Mouse (Mus musculus) adrenal gland, adult 2 months (tissue): ENCODE measurements at regions not wholly inside any gene's neighbourhood (a gene's known extent, or its start where the extent isn't known, plus 50 kb on each side); places are given as distances from the start of the nearest gene placed in this dataset.

Experiments used
- DNase-seq: peaks from one replicate; pipeline ENCODE4 v3.0.0; 2021

DNA sequence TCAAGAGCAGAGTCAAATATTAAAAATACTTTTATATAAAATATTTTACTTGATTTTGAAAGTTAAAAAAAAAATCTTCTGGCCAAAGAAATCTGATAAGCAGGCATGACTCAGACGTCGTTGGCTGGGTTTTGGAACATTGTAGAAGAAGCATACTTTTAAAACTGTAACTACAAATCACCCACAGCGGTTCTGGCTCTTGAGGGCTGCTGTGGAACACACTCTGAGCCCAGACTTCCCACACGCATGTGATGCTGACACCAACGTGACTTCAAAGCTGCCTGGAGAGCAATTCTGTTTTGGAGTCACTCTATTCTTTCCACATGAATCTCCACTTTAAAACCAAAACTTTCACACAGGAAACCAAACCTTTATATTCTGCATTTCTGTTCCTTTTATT lies 1649.2 kb downstream of the Efnb2 start:
- DNase-seq, result no peak

DNA sequence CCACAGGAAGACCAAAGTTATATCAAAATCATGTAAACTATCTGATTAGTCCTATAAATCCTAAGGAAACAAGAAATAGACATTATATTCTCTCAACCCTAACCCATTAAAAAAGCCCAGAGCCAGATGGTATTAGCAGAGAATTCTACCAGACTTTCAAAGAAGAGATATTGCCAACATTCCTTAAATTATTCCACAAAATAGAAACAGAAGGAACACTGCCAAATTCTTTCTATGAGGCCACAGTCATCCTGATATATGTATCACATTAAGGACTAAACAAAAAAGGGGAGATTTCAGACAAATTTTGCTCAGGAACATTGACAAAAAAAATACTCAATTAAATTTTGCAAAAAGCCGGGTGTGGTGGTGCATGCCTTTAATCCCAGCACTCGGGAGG lies 1669.5 kb downstream of the Efnb2 start:
- DNase-seq, result no peak

DNA sequence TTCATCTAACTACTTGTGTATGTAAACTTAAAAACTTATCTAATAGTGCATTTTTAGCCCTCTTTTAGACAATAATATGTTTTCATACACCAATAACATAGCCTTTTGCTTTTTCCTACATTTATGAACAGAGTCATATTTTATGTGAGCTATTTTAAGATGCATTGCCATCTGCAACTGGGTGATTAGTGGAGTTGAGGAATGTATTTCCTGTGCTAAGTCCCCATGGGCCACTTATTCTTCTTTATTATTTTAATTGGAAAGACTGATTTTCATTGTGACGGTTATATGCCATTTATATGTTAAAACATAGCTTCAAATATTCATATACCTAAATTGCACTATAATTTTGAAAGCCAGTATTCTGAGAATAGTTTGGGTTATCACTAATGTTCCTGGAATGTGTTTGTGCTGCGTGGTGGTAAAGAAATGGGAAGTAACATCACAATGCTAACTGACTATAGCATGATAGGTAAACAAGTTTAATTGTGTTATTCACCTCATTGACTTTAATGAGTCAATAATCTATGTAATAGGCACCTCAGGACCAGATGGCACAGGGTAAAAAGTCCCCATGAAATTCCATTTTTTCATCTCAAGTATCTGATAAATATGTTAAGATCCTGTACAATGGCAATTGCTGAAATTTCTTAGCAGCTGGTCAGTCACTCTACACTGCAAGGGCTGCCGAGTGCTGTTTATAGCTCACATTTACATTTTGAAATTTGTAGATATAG lies 1671.5 kb downstream of the Efnb2 start:
- DNase-seq, result no peak

DNA sequence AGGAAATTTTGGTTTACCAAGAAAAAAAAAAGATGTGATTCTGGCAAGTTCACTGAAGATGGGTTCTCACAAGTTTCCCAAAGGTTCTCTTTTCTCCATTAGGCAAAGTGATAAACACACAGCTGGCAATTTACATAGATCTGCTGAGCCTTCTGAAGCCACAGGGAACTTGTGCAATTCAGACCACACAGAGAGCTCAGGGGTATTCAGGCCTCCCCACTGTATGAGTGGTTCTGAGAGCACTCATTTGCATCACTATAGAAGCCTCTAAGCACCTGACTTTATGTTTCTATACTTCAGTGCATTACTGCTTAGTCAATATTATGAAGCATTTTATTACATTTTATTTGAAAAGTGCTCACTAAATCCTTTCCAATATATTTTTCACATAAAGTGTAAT lies 1687.1 kb downstream of the Efnb2 start:
- DNase-seq, result no peak

DNA sequence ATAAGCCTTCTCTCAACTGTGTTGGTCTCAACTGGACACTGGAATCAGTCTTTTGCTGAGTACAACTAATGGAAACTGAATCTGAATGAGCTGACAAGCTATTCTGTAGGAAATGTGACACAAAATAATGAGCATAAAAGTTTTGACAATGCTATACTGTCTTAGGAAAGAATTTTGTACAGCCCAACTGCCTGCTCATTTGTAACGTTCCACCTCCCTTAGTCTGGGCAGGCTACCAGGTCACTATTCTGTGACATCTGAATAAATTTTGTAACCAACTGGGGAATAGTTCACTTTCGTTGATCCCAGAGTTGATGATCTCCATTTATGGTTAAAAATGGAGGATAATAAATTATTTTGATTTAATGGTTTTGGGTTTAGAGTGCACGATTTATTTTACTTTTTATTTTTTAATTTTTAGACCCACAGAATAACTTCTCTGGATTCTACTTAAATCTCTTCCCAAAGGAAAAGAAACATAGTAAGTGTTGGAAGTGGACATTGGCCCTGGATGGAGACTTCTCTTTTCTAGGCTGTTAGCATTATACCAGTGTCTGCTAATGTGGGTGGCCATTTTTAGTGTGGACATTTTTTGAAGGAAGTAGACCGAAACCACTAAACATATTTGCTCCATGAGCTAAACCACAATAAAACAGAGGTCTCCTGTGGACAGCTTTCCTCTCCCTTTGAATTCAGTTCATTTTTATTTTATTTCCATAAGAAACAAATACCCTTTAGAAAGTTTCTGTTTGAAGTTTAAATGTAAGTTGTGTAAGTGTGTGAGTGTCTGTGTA lies 1697.8 kb downstream of the Efnb2 start:
- no peak for DNase-seq

DNA sequence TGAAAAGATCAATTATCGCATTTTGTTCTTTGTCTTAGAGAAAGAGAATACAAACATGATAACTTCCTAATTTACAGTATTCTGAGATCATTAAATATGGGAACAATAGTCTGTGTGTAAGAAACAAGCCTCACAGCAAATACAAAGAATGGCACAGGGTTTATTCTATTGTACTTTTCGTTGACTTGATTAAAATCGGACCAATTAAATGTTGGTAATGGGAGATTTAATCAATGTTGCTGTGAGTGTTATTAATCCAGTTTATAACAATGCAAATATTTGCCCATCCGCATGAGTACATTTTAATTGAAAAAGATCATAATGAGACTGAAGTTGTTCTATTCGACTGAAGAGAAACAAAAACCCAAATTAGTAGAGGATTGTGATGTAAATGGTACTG lies 1703.0 kb downstream of the Efnb2 start:
- no peak for DNase-seq

DNA sequence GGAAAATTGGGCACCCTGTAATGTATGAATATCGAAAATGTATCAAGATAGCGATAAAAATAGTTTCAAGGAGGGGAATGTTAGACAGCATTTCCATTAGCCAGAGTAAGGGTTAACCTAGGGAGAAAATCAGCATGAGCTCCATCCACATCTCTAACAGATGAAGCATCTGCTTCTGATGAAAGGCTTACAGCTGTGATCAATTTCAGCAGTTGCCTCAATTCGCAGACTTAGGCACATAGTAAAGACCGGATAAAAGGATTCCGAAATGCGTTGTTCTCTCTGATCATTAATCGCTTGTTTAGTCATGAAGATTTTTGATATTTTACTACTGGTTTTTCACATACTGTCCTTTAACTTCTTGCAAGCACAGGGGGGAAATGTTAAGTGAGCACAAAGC lies 1706.8 kb downstream of the Efnb2 start:
- no peak for DNase-seq

DNA sequence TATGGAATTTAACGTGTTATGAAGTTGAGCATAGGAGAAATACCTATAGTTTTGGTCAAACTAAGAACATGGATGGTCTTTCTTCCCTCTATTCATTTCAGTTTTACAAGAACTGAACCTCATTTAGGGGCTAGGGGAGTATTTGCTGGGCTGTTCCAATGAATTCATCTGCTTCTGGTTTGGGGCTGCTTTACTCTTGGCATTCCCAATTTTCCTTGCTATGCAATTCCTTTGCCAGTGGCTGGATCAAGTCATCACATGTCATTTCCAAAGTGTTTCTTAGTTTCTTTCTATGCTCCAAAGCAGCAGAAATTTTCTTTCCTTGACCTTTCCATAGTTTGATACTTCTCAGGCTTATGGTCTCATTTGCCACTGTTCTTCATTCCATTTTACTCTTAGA lies 1738.6 kb downstream of the Efnb2 start:
- no peak for DNase-seq

DNA sequence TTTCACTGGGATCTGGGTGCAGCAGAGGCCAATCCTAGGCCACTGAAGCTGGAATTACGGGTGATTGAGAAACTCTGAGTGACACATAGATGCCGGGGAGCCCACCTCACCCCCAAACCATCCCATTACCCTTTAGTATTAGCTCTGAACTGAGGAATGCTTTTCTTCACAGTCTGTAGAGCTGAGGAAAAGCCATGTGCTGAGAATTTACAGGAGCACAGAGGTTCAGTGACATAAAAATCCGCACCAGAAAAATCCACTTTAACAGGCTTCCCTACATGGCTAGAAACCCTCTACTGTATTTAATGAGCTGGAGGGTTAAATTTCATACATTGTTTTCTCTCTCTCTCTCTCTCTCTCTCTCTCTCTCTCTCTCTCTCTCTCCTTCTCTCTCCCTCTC lies 1753.4 kb downstream of the Efnb2 start:
- DNase-seq, result no peak

DNA sequence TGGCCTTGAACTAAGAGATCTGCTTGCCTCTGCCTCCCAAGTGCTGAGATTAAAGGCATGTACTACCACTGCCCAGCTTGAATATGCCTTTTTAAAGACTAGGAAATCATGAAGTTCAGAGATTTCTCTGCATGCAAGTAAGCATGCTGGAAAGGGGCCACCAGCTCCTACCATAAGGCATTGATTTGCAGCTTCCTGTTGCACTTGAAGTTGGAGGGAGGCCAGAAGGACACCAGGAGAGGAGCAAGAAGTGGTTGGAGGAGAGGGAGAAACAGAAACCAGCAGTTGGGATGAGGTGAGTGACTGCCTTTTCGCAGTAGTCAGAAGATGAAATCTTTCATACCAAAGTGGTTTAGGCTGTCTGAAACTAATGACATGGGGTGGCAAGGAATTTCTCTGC lies 1769.6 kb downstream of the Efnb2 start:
- no peak for DNase-seq

DNA sequence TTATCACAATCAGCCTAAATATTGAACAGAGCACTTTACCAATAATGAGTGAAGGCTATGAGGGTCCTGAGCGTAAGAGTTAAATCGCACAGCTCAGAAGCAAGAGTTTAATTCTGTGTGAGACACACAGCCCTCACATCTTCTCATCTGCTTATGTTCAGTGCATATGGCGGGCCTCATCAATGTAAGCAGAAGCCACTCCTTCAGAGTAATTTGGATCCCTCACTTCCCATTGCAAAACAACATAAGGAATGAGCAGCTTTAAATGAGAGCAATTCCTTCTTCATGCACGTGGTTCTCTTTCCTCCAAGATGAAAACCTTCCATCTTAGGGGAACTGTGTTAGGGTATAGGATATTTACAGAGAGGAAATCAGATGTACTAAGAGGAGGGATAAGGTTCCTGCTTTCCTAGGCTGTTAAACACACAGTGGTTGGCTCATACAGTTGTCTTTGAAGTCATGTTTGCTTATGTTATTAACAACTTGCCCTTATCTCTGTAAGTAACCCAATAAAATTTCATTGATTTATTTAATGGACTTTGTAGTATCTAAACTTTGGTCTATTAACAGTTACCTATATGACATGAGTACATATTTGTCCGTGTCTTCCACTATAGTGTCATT lies 1774.2 kb downstream of the Efnb2 start:
- DNase-seq, result no peak

DNA sequence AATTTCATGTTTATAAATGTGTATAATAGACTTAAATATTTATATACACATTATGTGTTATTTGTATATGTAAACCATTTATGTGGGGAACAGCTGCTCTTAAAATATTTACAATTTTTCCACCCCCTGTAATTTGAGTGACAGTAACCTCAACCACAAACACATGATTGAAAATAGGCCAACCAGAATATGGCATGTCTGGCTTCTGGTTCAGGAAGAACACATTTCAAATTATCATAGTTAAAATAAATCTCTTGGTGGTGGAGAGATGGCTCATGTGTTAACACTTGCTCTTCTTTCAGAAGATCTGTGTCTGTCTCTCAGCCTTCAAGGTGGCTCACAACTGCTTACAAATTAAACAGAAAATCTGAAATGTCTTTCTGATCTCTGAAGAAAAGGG lies 1776.2 kb downstream of the Efnb2 start:
- DNase-seq, result no peak

DNA sequence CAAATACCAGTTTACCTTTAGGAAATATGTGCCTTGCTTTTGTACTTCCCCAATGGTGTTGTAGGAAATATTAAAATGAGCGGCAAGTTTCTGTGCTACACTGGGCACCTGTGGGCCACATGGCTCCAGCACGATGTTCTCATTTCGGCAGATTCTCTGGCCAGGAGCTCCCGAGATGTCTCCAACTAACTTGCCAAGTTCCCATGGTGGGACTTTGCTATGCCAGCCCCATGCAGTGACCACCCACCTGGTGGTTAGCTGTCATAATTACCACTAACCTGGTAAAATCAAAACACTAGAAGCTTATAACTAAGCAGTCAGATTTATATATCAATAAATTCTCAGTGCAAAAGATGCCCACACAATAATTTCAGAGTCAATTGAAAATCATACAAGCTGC lies 1777.5 kb upstream of the Slc10a2 start:
- no peak for DNase-seq
